Mouse (Mus musculus) cerebellum, adult 2 months (tissue): ENCODE measurements around the gene Trim12a.

ENCODE experiments used
- CTCF ChIP-seq: fragments of 200-500 bp; IDR thresholded peaks from 2 replicates; pipeline ENCODE4 v1.5.1; 2011; ENCODE audit warnings: low read depth, mild to moderate bottlenecking, control low read depth, low read length, moderate library complexity, borderline replicate concordance; ENCODE audit not compliant: insufficient read depth
- POLR2A ChIP-seq: fragments of 200-500 bp; IDR thresholded peaks from 2 replicates; pipeline ENCODE4 v1.6.1; 2011; ENCODE audit warnings: low read length, control low read depth, borderline replicate concordance; ENCODE audit not compliant: insufficient read depth

- TF ChIP-seq CTCF (no peak), POLR2A (no peak)
Measured at GRCm38 (mm10) chr7:104322028-104322427, 6.8 kb upstream of the Trim12a start.
